Mouse (Mus musculus): ENCODE data around the gene Gpd1. TPM values are rescaled to one million over a fixed set of nuclear protein-coding genes. Genes with fewer than 3 reads are reported as not detected.

The Gpd1 gene
- polyA plus RNA-seq, 1 experiment from 2014 or later = 0.74 TPM

DNA sequence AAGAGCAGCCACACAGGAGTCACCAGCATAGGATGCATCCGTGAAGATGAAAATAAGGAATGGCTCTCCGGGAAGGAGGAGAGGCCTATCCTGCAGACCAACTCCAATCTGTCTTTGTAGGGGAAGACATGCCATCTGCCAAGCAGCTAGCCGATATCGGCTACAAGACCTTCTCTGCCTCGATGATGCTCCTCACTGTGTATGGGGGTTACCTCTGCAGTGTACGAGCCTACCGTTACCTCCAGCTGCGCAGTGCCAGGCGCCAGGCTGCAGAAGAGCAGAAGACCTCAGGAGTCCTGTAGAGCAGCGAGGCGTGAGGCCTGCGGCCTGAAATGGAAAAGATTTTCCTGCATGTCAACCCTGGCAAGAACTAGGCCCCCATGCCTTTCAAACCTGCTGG, 10.2 kb downstream of the Gpd1 start:
- no peak overlapping the region for H3K27ac ChIP-seq
- peaks cover 34% of the 10 kb centered on the region for H3K4me1 ChIP-seq
- 97% methylated on average over 12 of the region's 12 CpGs for WGBS
- peaks cover 36% of the 10 kb centered on the region for H3K36me3 ChIP-seq
- no peaks in the 10 kb centered on the region for H3K9me3 ChIP-seq
- H3K4me3 ChIP-seq = no peak overlapping the region
- DNase-seq (ENCODE audit: low spot score) = no peak
- H3K27me3 ChIP-seq (ENCODE audit: insufficient read depth, poor library complexity, severe bottlenecking) = no peaks in the 10 kb centered on the region

GRCm38 (mm10) chr15:99728211-99728610, 10.9 kb downstream of the Gpd1 start:
- no peaks in the 10 kb centered on the region for H3K9me3 ChIP-seq
- H3K4me1 ChIP-seq = peaks cover 28% of the 10 kb centered on the region
- WGBS = 94% methylated on average over 5 of the region's 5 CpGs
- H3K27ac ChIP-seq = no peak overlapping the region
- no peak overlapping the region for H3K4me3 ChIP-seq
- H3K36me3 ChIP-seq = peaks cover 42% of the 10 kb centered on the region
- no peak for DNase-seq (ENCODE audit: low spot score)
- no peaks in the 10 kb centered on the region for H3K27me3 ChIP-seq (ENCODE audit: insufficient read depth, poor library complexity, severe bottlenecking)

GRCm38 (mm10) chr15:99729056-99729783, 11.9 kb downstream of the Gpd1 start:
- H3K9me3 ChIP-seq = no peaks in the 10 kb centered on the region
- WGBS = 95% methylated on average over 4 of the region's 4 CpGs
- H3K4me3 ChIP-seq = no peak overlapping the region
- peaks cover 18% of the 10 kb centered on the region for H3K4me1 ChIP-seq
- no peak overlapping the region for H3K27ac ChIP-seq
- no peak for DNase-seq (ENCODE audit: low spot score)
- H3K36me3 ChIP-seq = peaks cover 45% of the 10 kb centered on the region
- no peaks in the 10 kb centered on the region for H3K27me3 ChIP-seq (ENCODE audit: insufficient read depth, poor library complexity, severe bottlenecking)

DNA sequence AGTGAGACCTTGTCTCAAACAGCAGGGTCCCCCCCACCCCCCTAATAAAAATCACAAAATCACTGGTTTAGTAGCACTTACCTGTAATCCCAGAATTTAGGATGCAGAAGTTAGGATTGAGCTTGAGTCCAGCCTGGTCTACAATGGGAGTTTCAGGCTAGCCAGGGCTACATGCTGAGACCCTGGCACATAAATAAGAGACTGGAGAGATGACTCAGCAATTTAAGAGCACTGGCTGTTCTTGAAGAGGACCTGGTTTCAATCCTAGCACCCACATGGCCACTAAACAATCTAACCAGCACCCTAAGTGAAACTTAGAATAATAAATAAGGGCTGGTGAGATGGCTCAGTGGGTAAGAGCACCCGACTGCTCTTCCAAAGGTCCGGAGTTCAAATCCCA, 13.9 kb downstream of the Gpd1 start:
- H3K36me3 ChIP-seq = peaks cover 59% of the 10 kb centered on the region
- H3K27me3 ChIP-seq (ENCODE audit: insufficient read depth, poor library complexity, severe bottlenecking) = no peaks in the 10 kb centered on the region
- H3K4me1 ChIP-seq = peaks cover 4% of the 10 kb centered on the region
- H3K27ac ChIP-seq = no peak overlapping the region
- H3K9me3 ChIP-seq = no peaks in the 10 kb centered on the region
- DNase-seq (ENCODE audit: low spot score) = no peak
- 97% methylated on average over 2 of the region's 2 CpGs for WGBS
- no peak overlapping the region for H3K4me3 ChIP-seq

DNA sequence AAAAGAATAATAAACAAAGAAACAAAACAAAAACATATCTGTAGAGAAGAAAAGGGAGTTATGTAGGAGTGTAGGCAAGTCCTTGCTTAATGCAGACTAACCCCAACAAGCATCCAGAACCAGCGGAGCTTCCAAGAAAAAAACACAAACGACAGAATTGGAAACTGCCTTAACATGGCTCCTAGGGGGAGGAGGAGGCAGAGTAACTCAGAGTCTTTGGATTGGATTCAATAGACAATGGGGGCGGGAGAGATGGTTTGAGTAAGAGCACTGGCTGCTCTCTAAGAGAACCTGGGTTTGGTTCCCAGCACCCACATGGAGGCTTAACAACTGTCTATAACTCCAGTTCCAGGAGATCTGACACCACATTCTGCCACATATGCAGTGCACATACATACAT, 14.4 kb downstream of the Gpd1 start:
- no peak for DNase-seq (ENCODE audit: low spot score)
- H3K36me3 ChIP-seq = peaks cover 64% of the 10 kb centered on the region
- H3K27me3 ChIP-seq (ENCODE audit: insufficient read depth, poor library complexity, severe bottlenecking) = no peaks in the 10 kb centered on the region
- no peaks in the 10 kb centered on the region for H3K9me3 ChIP-seq
- WGBS = 93% methylated on average over 3 of the region's 3 CpGs
- H3K27ac ChIP-seq = no peak overlapping the region
- H3K4me1 ChIP-seq = peaks cover under 1% of the 10 kb centered on the region
- H3K4me3 ChIP-seq = no peak overlapping the region

DNA sequence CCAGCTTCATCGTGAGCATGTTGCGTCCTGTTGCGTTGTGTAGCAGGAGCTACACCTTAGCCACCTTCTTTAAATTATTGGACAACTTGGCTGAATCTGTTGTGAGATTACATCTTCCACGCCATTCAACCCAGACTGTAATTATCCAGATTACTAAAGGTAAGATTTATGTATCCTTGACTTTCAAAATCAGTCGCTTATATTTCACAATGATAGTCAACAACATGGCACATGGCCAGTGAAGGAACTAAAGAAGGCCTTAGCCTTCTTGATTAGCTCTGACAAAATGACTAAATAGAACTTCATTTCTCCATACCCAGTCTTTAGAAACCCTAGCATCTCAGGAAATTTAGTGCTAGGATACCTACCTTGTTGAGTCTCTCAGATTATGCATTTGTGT, 15.9 kb downstream of the Gpd1 start:
- no peaks in the 10 kb centered on the region for H3K4me1 ChIP-seq
- H3K27me3 ChIP-seq (ENCODE audit: insufficient read depth, poor library complexity, severe bottlenecking) = no peaks in the 10 kb centered on the region
- WGBS = 97% methylated on average over 5 of the region's 5 CpGs
- no peaks in the 10 kb centered on the region for H3K9me3 ChIP-seq
- DNase-seq (ENCODE audit: low spot score) = no peak
- H3K36me3 ChIP-seq = peaks cover 69% of the 10 kb centered on the region
- no peak overlapping the region for H3K27ac ChIP-seq
- no peak overlapping the region for H3K4me3 ChIP-seq

DNA sequence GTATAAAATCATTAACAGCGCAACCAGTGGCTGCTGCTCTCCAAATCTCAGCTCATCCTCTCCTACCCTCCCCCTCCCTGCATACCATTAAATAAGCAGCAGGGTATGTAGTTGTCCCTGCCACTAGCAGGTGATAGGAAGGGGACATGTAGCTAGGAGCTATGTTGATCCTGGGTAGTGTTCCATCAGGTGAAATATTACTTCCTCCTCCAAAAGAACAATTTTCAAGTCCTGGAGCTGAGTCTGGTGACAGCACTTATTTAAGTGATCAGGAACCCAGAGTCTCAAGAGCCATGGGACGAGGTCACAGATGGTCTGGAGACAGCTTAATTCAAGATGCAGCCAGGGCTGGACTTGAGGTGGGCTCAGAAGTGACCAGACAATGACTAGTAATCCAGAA, 18.3 kb downstream of the Gpd1 start:
- WGBS = 85% methylated on average over 2 of the region's 2 CpGs
- H3K36me3 ChIP-seq = peaks cover 76% of the 10 kb centered on the region

DNA sequence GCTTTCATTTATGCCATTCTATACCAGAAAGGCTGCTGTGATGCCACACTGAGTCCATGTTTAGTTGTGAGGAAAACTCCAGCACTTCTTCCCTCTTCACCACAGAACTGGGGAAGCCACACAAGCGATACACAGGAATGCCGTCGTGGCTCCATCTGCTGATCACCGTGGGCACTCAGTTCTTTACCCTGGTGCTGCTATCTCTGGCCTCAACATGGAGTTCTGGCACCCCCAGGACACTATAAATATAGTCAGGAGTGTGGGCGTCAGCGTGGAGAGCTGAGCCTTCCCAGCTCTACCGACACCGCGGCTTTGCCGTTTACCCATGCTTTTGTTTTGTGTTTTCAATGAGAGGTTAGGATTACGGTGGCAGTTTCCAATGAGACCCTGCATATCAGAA, 19.4 kb downstream of the Gpd1 start:
- H3K4me3 ChIP-seq = no peak overlapping the region
- H3K9me3 ChIP-seq = no peaks in the 10 kb centered on the region
- no peaks in the 10 kb centered on the region for H3K27me3 ChIP-seq (ENCODE audit: insufficient read depth, poor library complexity, severe bottlenecking)
- no peaks in the 10 kb centered on the region for H3K4me1 ChIP-seq
- H3K27ac ChIP-seq = no peak overlapping the region
- WGBS = 85% methylated on average over 11 of the region's 11 CpGs
- H3K36me3 ChIP-seq = peaks cover 83% of the 10 kb centered on the region
- DNase-seq (ENCODE audit: low spot score) = no peak

More for the DNA sequence above, 18.3 kb downstream of the Gpd1 start:
- no peaks in the 10 kb centered on the region for H3K4me1 ChIP-seq
- H3K9me3 ChIP-seq = no peaks in the 10 kb centered on the region
- H3K27ac ChIP-seq = no peak overlapping the region
- no peak for DNase-seq (ENCODE audit: low spot score)
- H3K27me3 ChIP-seq (ENCODE audit: insufficient read depth, poor library complexity, severe bottlenecking) = no peaks in the 10 kb centered on the region
- no peak overlapping the region for H3K4me3 ChIP-seq

DNA sequence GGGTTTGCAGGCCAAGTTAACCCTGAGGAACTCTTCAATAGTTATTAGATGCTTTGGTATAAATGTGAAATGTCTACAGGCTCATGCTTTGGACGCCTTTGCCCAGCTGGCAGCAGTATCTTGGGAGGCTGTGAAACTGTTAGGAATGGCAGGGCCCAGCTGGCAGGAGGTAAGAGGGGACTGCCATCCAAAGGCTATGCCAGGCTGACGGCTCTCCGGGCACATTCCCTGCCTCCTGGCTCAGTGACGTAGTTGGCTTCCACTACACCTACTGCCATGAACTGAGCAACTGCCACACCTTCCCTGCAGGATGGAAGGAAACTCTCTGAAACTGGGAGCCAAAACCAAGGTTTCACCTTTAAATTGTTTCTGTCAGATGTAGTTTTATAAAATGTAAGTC, 22.9 kb downstream of the Gpd1 start:
- no peak for DNase-seq (ENCODE audit: low spot score)
- WGBS = 91% methylated on average over 4 of the region's 4 CpGs
- Histone ChIP-seq H3K4me3 (no peak overlapping the region), H3K27ac (no peak overlapping the region), H3K4me1 (no peaks in the 10 kb centered on the region), H3K36me3 (peaks cover 85% of the 10 kb centered on the region), H3K27me3 (ENCODE audit: insufficient read depth, poor library complexity, severe bottlenecking) (no peaks in the 10 kb centered on the region), H3K9me3 (no peaks in the 10 kb centered on the region)

GRCm38 (mm10) chr15:99754204-99754603, 36.9 kb downstream of the Gpd1 start:
- Histone ChIP-seq H3K27ac (no peak overlapping the region), H3K9me3 (no peaks in the 10 kb centered on the region), H3K27me3 (ENCODE audit: insufficient read depth, poor library complexity, severe bottlenecking) (no peaks in the 10 kb centered on the region), H3K36me3 (peaks cover 16% of the 10 kb centered on the region), H3K4me1 (peaks cover 9% of the 10 kb centered on the region; the same call in 1 of the 2 replicates), H3K4me3 (no peak overlapping the region)
- DNase-seq (ENCODE audit: low spot score) = no peak
- 68% methylated on average over 3 of the region's 3 CpGs for WGBS

DNA sequence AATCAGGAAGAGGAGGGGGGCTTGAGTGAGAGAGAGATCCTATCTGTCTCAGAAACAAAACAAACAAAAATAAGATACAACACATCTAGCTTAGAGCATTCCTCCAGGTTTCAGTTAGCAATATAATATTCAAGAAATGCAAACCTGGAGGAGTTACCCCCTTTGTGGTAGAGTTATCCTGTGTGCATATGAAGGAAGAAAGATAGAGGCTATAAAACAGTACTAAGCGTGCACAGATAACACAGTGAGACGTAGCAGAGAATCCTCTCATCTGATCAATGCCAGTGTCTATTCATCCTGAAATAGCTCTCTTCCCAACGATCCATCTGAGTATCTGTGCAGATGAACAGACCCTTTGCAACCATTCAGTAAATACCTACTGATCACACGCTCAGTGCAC, 50.2 kb downstream of the Gpd1 start:
- Histone ChIP-seq H3K27me3 (ENCODE audit: insufficient read depth, poor library complexity, severe bottlenecking) (no peaks in the 10 kb centered on the region), H3K27ac (no peak overlapping the region), H3K4me3 (no peak overlapping the region), H3K4me1 (peaks cover 17% of the 10 kb centered on the region), H3K36me3 (peaks cover 21% of the 10 kb centered on the region; the same call in 1 of the 2 replicates), H3K9me3 (no peaks in the 10 kb centered on the region)
- DNase-seq (ENCODE audit: low spot score) = no peak
- WGBS = 70% methylated on average over 4 of the region's 4 CpGs

DNA sequence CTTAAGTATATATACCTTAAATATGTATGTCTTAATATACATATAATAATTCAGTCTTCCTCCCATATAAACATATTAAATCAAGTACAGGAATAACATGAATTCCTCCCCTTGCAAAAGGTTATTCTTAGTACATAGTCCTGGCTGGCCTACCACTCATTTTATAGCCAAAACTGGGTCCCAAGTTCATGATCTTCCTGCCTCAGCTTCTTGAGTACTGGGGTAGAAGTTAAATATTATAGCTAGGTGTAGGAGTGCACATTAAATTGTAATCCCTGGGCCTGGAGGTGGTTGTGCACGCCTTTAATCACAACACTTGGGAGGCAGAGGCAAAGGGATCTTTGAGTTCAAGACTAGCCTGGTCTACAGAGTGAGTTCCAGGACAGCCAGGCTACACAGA, 51.4 kb downstream of the Gpd1 start:
- Histone ChIP-seq H3K4me1 (peaks cover 21% of the 10 kb centered on the region), H3K27me3 (ENCODE audit: insufficient read depth, poor library complexity, severe bottlenecking) (no peaks in the 10 kb centered on the region), H3K27ac (no peak overlapping the region), H3K36me3 (peaks cover 14% of the 10 kb centered on the region; the same call in 1 of the 2 replicates), H3K4me3 (no peak overlapping the region), H3K9me3 (no peaks in the 10 kb centered on the region)
- no peak for DNase-seq (ENCODE audit: low spot score)
- 86% methylated on average over 1 of the region's 1 CpGs for WGBS

- DNase-seq (ENCODE audit: low spot score) = no peak
- H3K27me3 ChIP-seq (ENCODE audit: insufficient read depth, poor library complexity, severe bottlenecking) = no peaks in the 10 kb centered on the region
- 4% methylated on average over 5 of the region's 5 CpGs for WGBS
- 0 out of 2 replicates have a peak, but pooled peaks cover 4% of the 10 kb centered on the region for H3K36me3 ChIP-seq
- H3K9me3 ChIP-seq = no peaks in the 10 kb centered on the region
- H3K4me3 ChIP-seq = peak overlapping the region; percentile 94
- H3K27ac ChIP-seq = peak overlapping the region; percentile 92
- peaks cover 21% of the 10 kb centered on the region for H3K4me1 ChIP-seq
Measured at GRCm38 (mm10) chr15:99771004-99771500, 53.7 kb downstream of the Gpd1 start.
